Comparison of ENCODE assay signal across 28 mouse cellular contexts in the genomic region with DNA sequence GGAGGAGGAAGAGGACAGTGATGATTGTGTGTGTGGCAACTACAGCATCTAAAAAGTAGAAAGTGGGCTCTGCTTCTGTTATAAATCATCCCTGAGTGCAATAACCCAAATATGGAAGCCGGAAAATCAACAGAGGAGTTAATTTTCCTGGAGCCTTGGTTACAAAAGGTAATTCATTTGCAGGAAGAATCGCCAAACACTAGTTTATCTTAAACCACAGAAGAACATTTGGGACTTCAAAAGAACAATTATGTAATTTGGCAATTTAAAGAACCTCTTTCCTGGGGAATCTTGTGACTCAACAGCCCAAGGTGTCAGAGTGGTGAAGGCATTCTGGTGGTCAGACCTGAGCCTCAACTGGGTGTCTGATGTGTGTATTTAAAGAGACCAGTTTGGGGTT.
DNase-seq lines count a peak whose midpoint lies in the region; ATAC-seq lines count a peak whose summit lies in the region.
"Had no signal": no experiment of that assay in that cellular context is flagged by ENCODE, and none has a peak within 500 bp of the region (broad histone marks: within the 10 kb centered on the region; RNA-seq: fewer than 3 reads in every experiment).

No protein-coding gene starts in this region.

- no peak overlapping the region for H3K4me3 ChIP-seq in hindbrain, embryonic 13.5 days
- H3K4me3 ChIP-seq in hindbrain, embryonic 12.5 days, result no peak overlapping the region
- no peak overlapping the region for H3K4me3 ChIP-seq in kidney, embryonic 15.5 days (replicated peaks)
- H3K4me3 ChIP-seq: embryonic facial prominence, embryonic 12.5 days; embryonic facial prominence, embryonic 15.5 days; heart, adult 2 months; heart, embryonic 10.5 days; heart, embryonic 13.5 days had no signal

- no peak for ATAC-seq in hindbrain, embryonic 13.5 days (ENCODE audit: low FRiP score)
- ATAC-seq in hindbrain, embryonic 12.5 days (ENCODE audit: low FRiP score), result no peak
- ATAC-seq in kidney, embryonic 15.5 days (replicated peaks; ENCODE audit: low FRiP score), result no peak
- ATAC-seq: inflammation-experienced regulatory T-cells, adult 6 months; Patski had no signal

- no peaks in the 10 kb centered on the region for H3K9me3 ChIP-seq in hindbrain, embryonic 13.5 days
- no peaks in the 10 kb centered on the region for H3K9me3 ChIP-seq in hindbrain, embryonic 12.5 days (replicated peaks)
- no peaks in the 10 kb centered on the region for H3K9me3 ChIP-seq in kidney, embryonic 15.5 days (replicated peaks)
- H3K9me3 ChIP-seq: embryonic facial prominence, embryonic 12.5 days; embryonic facial prominence, embryonic 15.5 days; G1E; heart, embryonic 10.5 days; heart, embryonic 13.5 days had no signal

- H3K9ac ChIP-seq in hindbrain, embryonic 13.5 days, result no peak overlapping the region
- H3K9ac ChIP-seq in hindbrain, embryonic 12.5 days, result no peak overlapping the region
- no peak overlapping the region for H3K9ac ChIP-seq in kidney, embryonic 15.5 days
- H3K9ac ChIP-seq: embryonic facial prominence, embryonic 12.5 days; embryonic facial prominence, embryonic 15.5 days; forebrain, postnatal 0 days; heart, embryonic 13.5 days; hindbrain, embryonic 14.5 days had no signal

- H3K4me2 ChIP-seq in hindbrain, embryonic 13.5 days, result no peak overlapping the region
- H3K4me2 ChIP-seq in hindbrain, embryonic 12.5 days (replicated peaks), result no peak overlapping the region
- H3K4me2 ChIP-seq in kidney, embryonic 15.5 days, result no peak overlapping the region
- H3K4me2 ChIP-seq: embryonic facial prominence, embryonic 12.5 days; embryonic facial prominence, embryonic 15.5 days; heart, embryonic 13.5 days; hindbrain, embryonic 14.5 days had no signal

- H3K4me1 ChIP-seq in hindbrain, embryonic 13.5 days (replicated peaks), result peaks cover 39% of the 10 kb centered on the region
- H3K4me1 ChIP-seq in hindbrain, embryonic 12.5 days, result peaks cover 35% of the 10 kb centered on the region
- H3K4me1 ChIP-seq in kidney, embryonic 15.5 days, result peaks cover 37% of the 10 kb centered on the region

- peak; percentile 79 for DNase-seq in kidney, adult 9 months
- peak; percentile 43 for DNase-seq in brain, adult 2 months (ENCODE audit: low read depth, low spot score)
- no peak for DNase-seq in heart, postnatal 25 days (ENCODE audit: low spot score)
- DNase-seq: adrenal gland, postnatal 10 days; adrenal gland, postnatal 36 days; B cell, adult 2 months; cerebellum, adult 11 months; cerebellum, adult 2 months; cerebellum, adult 9-11 months; cerebellum, postnatal 25 days; gastrocnemius, postnatal 10 days; gastrocnemius, postnatal 36 days; heart, adult 2 months; heart, postnatal 14 days had no signal

- 86% methylated on average over 2 of the region's 2 CpGs for WGBS in hindbrain, embryonic 13.5 days
- WGBS in hindbrain, embryonic 12.5 days, result 86% methylated on average over 2 of the region's 2 CpGs
- 59% methylated on average over 2 of the region's 2 CpGs for WGBS in kidney, embryonic 15.5 days

- peak overlapping the region; percentile 70; the same call in 1 of the 2 replicates for H3K27ac ChIP-seq in hindbrain, embryonic 13.5 days
- H3K27ac ChIP-seq in hindbrain, embryonic 12.5 days, result no peak overlapping the region
- H3K27ac ChIP-seq in kidney, embryonic 15.5 days, result no peak overlapping the region
- H3K27ac ChIP-seq: embryonic facial prominence, embryonic 12.5 days; embryonic facial prominence, embryonic 15.5 days; heart, adult 2 months; heart, embryonic 10.5 days; hindbrain, postnatal 0 days had no signal

- no peaks in the 10 kb centered on the region for H3K36me3 ChIP-seq in hindbrain, embryonic 13.5 days
- H3K36me3 ChIP-seq in hindbrain, embryonic 12.5 days, result no peaks in the 10 kb centered on the region; the same call in 1 of the 2 replicates
- 0 out of 2 replicates have a peak, but pooled peaks cover 5% of the 10 kb centered on the region for H3K36me3 ChIP-seq in kidney, embryonic 15.5 days
- H3K36me3 ChIP-seq: embryonic facial prominence, embryonic 15.5 days had no signal

- no peaks in the 10 kb centered on the region for H3K27me3 ChIP-seq in hindbrain, embryonic 13.5 days
- no peaks in the 10 kb centered on the region for H3K27me3 ChIP-seq in hindbrain, embryonic 12.5 days
- no peaks in the 10 kb centered on the region for H3K27me3 ChIP-seq in kidney, embryonic 15.5 days
- H3K27me3 ChIP-seq: CH12.LX; embryonic facial prominence, embryonic 12.5 days; embryonic facial prominence, embryonic 15.5 days; heart, embryonic 13.5 days; Patski had no signal

- intact Hi-C loops in heart, postnatal 25 days (cut with DNase I), result no loop called here
